Comparison of ENCODE assay signal across 8 mouse cellular contexts in genomic region chr10:99106703-99107631, GRCm38 (mm10). TPM values are rescaled to one million over a fixed set of nuclear protein-coding genes. Genes with fewer than 3 reads are reported as not detected.
DNase-seq lines count a peak whose midpoint lies in the region; ATAC-seq lines count a peak whose summit lies in the region.

TSS of gene Poc1b (plus strand) at chr10:99107036.

- peak within 1 kb of the TSS; percentile 98 for H3K4me3 ChIP-seq in limb, embryonic 12.5 days (replicated peaks)
- H3K4me3 ChIP-seq in midbrain, embryonic 14.5 days (replicated peaks; ENCODE audit: low read depth, low read length), result peak within 1 kb of the TSS; percentile 92

- H3K9me3 ChIP-seq in limb, embryonic 12.5 days, result no peaks in the 10 kb centered on the region
- H3K9me3 ChIP-seq in midbrain, embryonic 14.5 days (ENCODE audit: control insufficient read depth, low read length), result no peaks in the 10 kb centered on the region

- WGBS in limb, embryonic 12.5 days, result under 1% methylated on average over 106 of the region's 106 CpGs
- under 1% methylated on average over 106 of the region's 106 CpGs for WGBS in midbrain, embryonic 14.5 days

- peak within 1 kb of the TSS; percentile 89 for H3K9ac ChIP-seq in limb, embryonic 12.5 days (replicated peaks)
- peak within 1 kb of the TSS; percentile 90 for H3K9ac ChIP-seq in midbrain, embryonic 14.5 days (replicated peaks; ENCODE audit: low read length)

- H3K27me3 ChIP-seq in limb, embryonic 12.5 days, result no peaks in the 10 kb centered on the region
- no peaks in the 10 kb centered on the region for H3K27me3 ChIP-seq in midbrain, embryonic 14.5 days (ENCODE audit: control insufficient read depth, insufficient read depth, low read length)

- H3K27ac ChIP-seq in limb, embryonic 12.5 days, result peak within 1 kb of the TSS; percentile 91
- H3K27ac ChIP-seq in midbrain, embryonic 14.5 days (replicated peaks; ENCODE audit: low read depth, low read length), result peak within 1 kb of the TSS; percentile 91

- peak within 1 kb of the TSS; percentile 91 for H3K4me2 ChIP-seq in limb, embryonic 12.5 days
- peak within 1 kb of the TSS; percentile 93 for H3K4me2 ChIP-seq in midbrain, embryonic 14.5 days (ENCODE audit: low read length)

- peak; percentile 64 for ATAC-seq in granulocyte monocyte progenitor cell, adult 5-6 weeks (replicated peaks; ENCODE audit: poor library complexity, severe bottlenecking)
- ATAC-seq in limb, embryonic 12.5 days (ENCODE audit: insufficient number of reproducible peaks, insufficient read depth, low FRiP score, low TSS enrichment, low read depth), result peak; percentile 92
- ATAC-seq in midbrain, embryonic 14.5 days (ENCODE audit: low FRiP score, low TSS enrichment), result peak; percentile 96

- H3K36me3 ChIP-seq in limb, embryonic 12.5 days, result peaks cover 16% of the 10 kb centered on the region
- peaks cover 16% of the 10 kb centered on the region for H3K36me3 ChIP-seq in midbrain, embryonic 14.5 days (ENCODE audit: control insufficient read depth, insufficient read depth, low read length)

- peak; percentile 81 for DNase-seq in layer of hippocampus, adult 11-12 months (ENCODE audit: low spot score)
- no peak for DNase-seq in layer of hippocampus, adult 9-10 months (ENCODE audit: low spot score)
- peak; percentile 90 for DNase-seq in embryo, embryonic 9.5 days (ENCODE audit: extremely low spot score)
- DNase-seq in kidney, adult 11 months, result peak; percentile 80
- peak; percentile 96 for DNase-seq in midbrain, embryonic 14.5 days
- DNase-seq in spleen, adult 18-20 months, result peak; percentile 70 to 79

- H3K4me1 ChIP-seq in limb, embryonic 12.5 days (replicated peaks), result peaks cover 15% of the 10 kb centered on the region
- peaks cover 10% of the 10 kb centered on the region for H3K4me1 ChIP-seq in midbrain, embryonic 14.5 days (ENCODE audit: control insufficient read depth, insufficient read depth, low read length)

RNA-seq across cellular contexts. Expression of gene Poc1b, which starts in this region (rescaled TPM):
- 42.6 and 55.4 TPM in 2 replicates for total RNA-seq in granulocyte monocyte progenitor cell, adult 5-6 weeks (2014; fragmentation: Nextera tagmentation)
- 13.4 and 14.6 TPM in 2 replicates for total RNA-seq in granulocyte monocyte progenitor cell, adult 5-6 weeks (2017)
- polyA plus RNA-seq in limb, embryonic 12.5 days (2016; fragmentation: Nextera tagmentation; extraction: Ambion mirVana), result 22.7 and 26.8 TPM in 2 replicates
- 10.0 and 14.9 TPM in 2 replicates for polyA plus RNA-seq in midbrain, embryonic 14.5 days (2014; fragmentation: Nextera tagmentation; extraction: Ambion mirVana)
